Mouse (Mus musculus): ENCODE measurements around the gene Atcay. TPM values are rescaled to one million over a fixed set of nuclear protein-coding genes. Genes with fewer than 3 reads are reported as not detected.
A peak's percentile ranks its signal among the peaks of the same experiment; 100 is the strongest.

Gene Atcay
- polyA plus RNA-seq, 1 experiment from 2014 or later: 102 TPM

DNA sequence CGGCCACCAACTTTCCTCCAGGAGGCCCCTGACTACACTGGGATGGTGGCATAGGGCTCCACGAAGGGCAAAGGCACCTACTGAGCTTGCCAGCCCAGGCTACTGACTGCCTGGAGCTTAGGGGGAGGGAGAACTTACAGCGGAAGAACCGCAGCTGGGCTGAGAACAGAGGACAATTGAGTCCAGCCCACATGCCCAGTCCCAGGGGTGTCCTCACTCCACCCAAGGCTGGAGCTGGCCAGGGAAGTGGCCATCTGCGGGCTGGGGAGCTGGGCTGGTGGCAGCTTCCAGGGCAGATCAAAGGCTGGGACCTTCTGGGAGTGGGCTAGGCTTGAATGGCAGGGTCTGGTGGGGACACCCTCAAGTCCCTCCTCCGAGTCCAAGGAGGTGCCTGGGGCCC, 75.9 kb downstream of the Atcay start:
- Histone ChIP-seq H3K9ac (ENCODE audit: low read depth, low read length) (no peak overlapping the region), H3K9me3 (replicated peaks; ENCODE audit: control insufficient read depth, low read length, poor library complexity, severe bottlenecking) (no peaks in the 10 kb centered on the region), H3K27me3 (ENCODE audit: control insufficient read depth, insufficient read depth, low read depth, low read length) (no peaks in the 10 kb centered on the region), H3K4me1 (ENCODE audit: control insufficient read depth, insufficient read depth, low read length) (no peaks in the 10 kb centered on the region), H3K4me3 (ENCODE audit: low read depth, low read length) (no peak overlapping the region), H3K4me2 (ENCODE audit: low read length) (no peak overlapping the region), H3K27ac (ENCODE audit: low read length) (no peak overlapping the region), H3K36me3 (ENCODE audit: control insufficient read depth, insufficient read depth, low read length) (peaks cover 43% of the 10 kb centered on the region)
- ATAC-seq: no peak
- WGBS: 80% methylated on average over 6 of the region's 6 CpGs

Small RNAs within 50 kb of the gene (microRNA-seq; reads per million reads assigned to microRNA genes)
- 17.8 reads per million, percentile 36 among the genes with 10 or more reads in this experiment for gene Mir3057

Other genes with a start within 250 kb of the Atcay start
- gene Gng7, start 215.9 kb downstream of the Atcay start, polyA plus RNA-seq (2015; fragmentation: Nextera tagmentation; extraction: Ambion mirVana): 21.5 and 25.6 TPM in 2 replicates
- 71.7 and 88.1 TPM in 2 replicates for gene Diras1, start 205.2 kb downstream of the Atcay start, polyA plus RNA-seq (2015; fragmentation: Nextera tagmentation; extraction: Ambion mirVana)
- 52.8 and 55.7 TPM in 2 replicates for gene Slc39a3, start 193.4 kb downstream of the Atcay start, polyA plus RNA-seq (2015; fragmentation: Nextera tagmentation; extraction: Ambion mirVana)
- 324 and 340 TPM in 2 replicates for gene Sgta, start 170.7 kb downstream of the Atcay start, polyA plus RNA-seq (2015; fragmentation: Nextera tagmentation; extraction: Ambion mirVana)
- 47.3 and 51.6 TPM in 2 replicates for gene Thop1, start 160.8 kb downstream of the Atcay start, polyA plus RNA-seq (2015; fragmentation: Nextera tagmentation; extraction: Ambion mirVana)
- gene Creb3l3, start 132.0 kb downstream of the Atcay start, polyA plus RNA-seq (2015; fragmentation: Nextera tagmentation; extraction: Ambion mirVana): 0.24 and 0.33 TPM in 2 replicates
- 227 and 233 TPM in 2 replicates for gene Map2k2, start 124.9 kb downstream of the Atcay start, polyA plus RNA-seq (2015; fragmentation: Nextera tagmentation; extraction: Ambion mirVana)
- 11.3 and 12.6 TPM in 2 replicates for gene Zbtb7a, start 95.6 kb downstream of the Atcay start, polyA plus RNA-seq (2015; fragmentation: Nextera tagmentation; extraction: Ambion mirVana)
- gene Pias4, start 62.9 kb downstream of the Atcay start, polyA plus RNA-seq (2015; fragmentation: Nextera tagmentation; extraction: Ambion mirVana): 49.7 and 52.2 TPM in 2 replicates
- 535 and 543 TPM in 2 replicates for gene Eef2, start 54.2 kb downstream of the Atcay start, polyA plus RNA-seq (2015; fragmentation: Nextera tagmentation; extraction: Ambion mirVana)
- gene Dapk3, start 47.8 kb downstream of the Atcay start, polyA plus RNA-seq (2015; fragmentation: Nextera tagmentation; extraction: Ambion mirVana): 52.5 and 58.3 TPM in 2 replicates
- not detected in 2 replicates for gene 4930442H23Rik, start 47.0 kb downstream of the Atcay start, polyA plus RNA-seq (2015; fragmentation: Nextera tagmentation; extraction: Ambion mirVana)
- gene Nmrk2, start 28.8 kb downstream of the Atcay start, polyA plus RNA-seq (2015; fragmentation: Nextera tagmentation; extraction: Ambion mirVana): 0.19 TPM in 1 of 2 replicates, not detected in the other
- gene Zfr2, start 2.3 kb upstream of the Atcay start, polyA plus RNA-seq (2015; fragmentation: Nextera tagmentation; extraction: Ambion mirVana): 26.5 and 31.0 TPM in 2 replicates
- gene Matk, start 22.1 kb upstream of the Atcay start, polyA plus RNA-seq (2015; fragmentation: Nextera tagmentation; extraction: Ambion mirVana): 43.3 and 67.9 TPM in 2 replicates
- 128 and 130 TPM in 2 replicates for gene Mrpl54, start 36.1 kb upstream of the Atcay start, polyA plus RNA-seq (2015; fragmentation: Nextera tagmentation; extraction: Ambion mirVana)
- 28.8 and 33.8 TPM in 2 replicates for gene Apba3, start 36.1 kb upstream of the Atcay start, polyA plus RNA-seq (2015; fragmentation: Nextera tagmentation; extraction: Ambion mirVana)
- gene Tjp3, start 60.7 kb upstream of the Atcay start, polyA plus RNA-seq (2015; fragmentation: Nextera tagmentation; extraction: Ambion mirVana): 9.2 and 10.1 TPM in 2 replicates
- gene Pip5k1c, start 62.1 kb upstream of the Atcay start, polyA plus RNA-seq (2015; fragmentation: Nextera tagmentation; extraction: Ambion mirVana): 135 and 147 TPM in 2 replicates
- 27.6 and 28.3 TPM in 2 replicates for gene Cactin, start 90.3 kb upstream of the Atcay start, polyA plus RNA-seq (2015; fragmentation: Nextera tagmentation; extraction: Ambion mirVana)
- 4.8 and 5.2 TPM in 2 replicates for gene Tbxa2r, start 97.9 kb upstream of the Atcay start, polyA plus RNA-seq (2015; fragmentation: Nextera tagmentation; extraction: Ambion mirVana)
- not detected in 2 replicates for gene Gipc3, start 112.4 kb upstream of the Atcay start, polyA plus RNA-seq (2015; fragmentation: Nextera tagmentation; extraction: Ambion mirVana)
- 24.9 and 25.0 TPM in 2 replicates for gene Hmg20b, start 119.6 kb upstream of the Atcay start, polyA plus RNA-seq (2015; fragmentation: Nextera tagmentation; extraction: Ambion mirVana)
- gene Mfsd12, start 126.7 kb upstream of the Atcay start, polyA plus RNA-seq (2015; fragmentation: Nextera tagmentation; extraction: Ambion mirVana): 17.2 and 18.1 TPM in 2 replicates
- 0.63 and 0.80 TPM in 2 replicates for gene 4930404N11Rik, start 135.0 kb upstream of the Atcay start, polyA plus RNA-seq (2015; fragmentation: Nextera tagmentation; extraction: Ambion mirVana)
- gene Fzr1, start 147.7 kb upstream of the Atcay start, polyA plus RNA-seq (2015; fragmentation: Nextera tagmentation; extraction: Ambion mirVana): 145 and 146 TPM in 2 replicates
- 77.5 and 86.2 TPM in 2 replicates for gene Dohh, start 153.6 kb upstream of the Atcay start, polyA plus RNA-seq (2015; fragmentation: Nextera tagmentation; extraction: Ambion mirVana)
- 6.1 and 8.2 TPM in 2 replicates for gene Gm48551, start 153.6 kb upstream of the Atcay start, polyA plus RNA-seq (2015; fragmentation: Nextera tagmentation; extraction: Ambion mirVana)
- gene Gm48552, start 158.2 kb upstream of the Atcay start, polyA plus RNA-seq (2015; fragmentation: Nextera tagmentation; extraction: Ambion mirVana): 2.3 and 3.3 TPM in 2 replicates
- gene Smim24, start 162.2 kb upstream of the Atcay start, polyA plus RNA-seq (2015; fragmentation: Nextera tagmentation; extraction: Ambion mirVana): 1.2 and 1.4 TPM in 2 replicates
- gene Nfic, start 224.8 kb upstream of the Atcay start, polyA plus RNA-seq (2015; fragmentation: Nextera tagmentation; extraction: Ambion mirVana): 15.4 and 17.2 TPM in 2 replicates

All from midbrain, embryonic 16.5 days (tissue).